ENCODE assay signal across 18 mouse cellular contexts in the genomic region with DNA sequence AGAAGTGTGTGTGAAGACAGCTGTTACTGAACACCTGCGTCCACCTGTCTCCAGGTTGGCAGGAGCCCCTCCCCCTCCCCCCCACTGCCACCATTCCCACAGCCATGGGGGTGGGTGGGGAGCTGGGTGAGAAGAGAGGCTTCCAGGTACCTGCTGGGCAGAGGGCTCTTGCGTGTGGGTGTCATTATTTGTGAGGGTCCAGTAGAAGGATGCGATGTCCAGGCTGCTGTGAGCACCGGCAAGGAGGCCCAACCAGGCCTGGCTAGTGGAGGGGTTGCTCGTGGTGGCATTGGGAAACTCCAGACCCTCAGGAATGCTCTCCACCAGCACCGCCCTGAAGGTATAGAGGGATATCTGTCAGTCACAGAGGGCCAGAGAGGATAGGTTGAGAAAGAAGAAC. TPM values are rescaled to one million over a fixed set of nuclear protein-coding genes. Genes with fewer than 3 reads are reported as not detected.
DNase-seq lines count a peak whose midpoint lies in the region; ATAC-seq lines count a peak whose summit lies in the region.
"Had no signal": no experiment of that assay in that cellular context is flagged by ENCODE, and none has a peak within 500 bp of the region (broad histone marks: within the 10 kb centered on the region; RNA-seq: fewer than 3 reads in every experiment).

No protein-coding gene starts in this region.

- no peaks in the 10 kb centered on the region for H3K9me3 ChIP-seq in forebrain, embryonic 13.5 days (replicated peaks)
- no peaks in the 10 kb centered on the region for H3K9me3 ChIP-seq in forebrain, embryonic 16.5 days (ENCODE audit: control insufficient read depth, low read length)
- H3K9me3 ChIP-seq in limb, embryonic 13.5 days, result no peaks in the 10 kb centered on the region
- H3K9me3 ChIP-seq in limb, embryonic 10.5 days (replicated peaks), result no peaks in the 10 kb centered on the region
- no peaks in the 10 kb centered on the region for H3K9me3 ChIP-seq in liver, embryonic 12.5 days (replicated peaks)
- H3K9me3 ChIP-seq in neural tube, embryonic 15.5 days (replicated peaks), result no peaks in the 10 kb centered on the region
- H3K9me3 ChIP-seq in kidney, embryonic 16.5 days (ENCODE audit: low read length), result no peaks in the 10 kb centered on the region
- H3K9me3 ChIP-seq: embryonic facial prominence, embryonic 15.5 days; heart, embryonic 12.5 days; lung, embryonic 15.5 days had no signal

- no peak for ATAC-seq in forebrain, embryonic 13.5 days
- ATAC-seq in forebrain, embryonic 16.5 days, result no peak
- no peak for ATAC-seq in limb, embryonic 13.5 days (ENCODE audit: low FRiP score, low read depth)
- ATAC-seq in liver, embryonic 12.5 days, result no peak
- peak; percentile 1; the same call in 1 of the 2 replicates for ATAC-seq in neural tube, embryonic 15.5 days (ENCODE audit: low FRiP score)
- ATAC-seq in kidney, embryonic 16.5 days (ENCODE audit: low FRiP score, low TSS enrichment), result no peak

- H3K27me3 ChIP-seq in forebrain, embryonic 13.5 days, result no peaks in the 10 kb centered on the region
- no peaks in the 10 kb centered on the region for H3K27me3 ChIP-seq in forebrain, embryonic 16.5 days (replicated peaks; ENCODE audit: control insufficient read depth, insufficient read depth, low read length)
- H3K27me3 ChIP-seq in limb, embryonic 13.5 days, result no peaks in the 10 kb centered on the region
- H3K27me3 ChIP-seq in limb, embryonic 10.5 days (ENCODE audit: low read depth, poor library complexity, severe bottlenecking), result no peaks in the 10 kb centered on the region
- H3K27me3 ChIP-seq in liver, embryonic 12.5 days (replicated peaks), result no peaks in the 10 kb centered on the region
- no peaks in the 10 kb centered on the region for H3K27me3 ChIP-seq in neural tube, embryonic 15.5 days (replicated peaks)
- no peaks in the 10 kb centered on the region for H3K27me3 ChIP-seq in kidney, embryonic 16.5 days (ENCODE audit: insufficient read depth, low read length)
- H3K27me3 ChIP-seq: embryonic facial prominence, embryonic 15.5 days; heart, embryonic 12.5 days; lung, embryonic 15.5 days had no signal

- H3K9ac ChIP-seq in forebrain, embryonic 13.5 days, result no peak overlapping the region
- no peak overlapping the region for H3K9ac ChIP-seq in forebrain, embryonic 16.5 days (replicated peaks; ENCODE audit: low read depth, low read length)
- H3K9ac ChIP-seq in limb, embryonic 13.5 days, result 0 out of 2 replicates have a peak overlapping the region, but pooled peaks have one; percentile 43
- peak overlapping the region; percentile 80 for H3K9ac ChIP-seq in liver, embryonic 12.5 days
- H3K9ac ChIP-seq in neural tube, embryonic 15.5 days (replicated peaks), result no peak overlapping the region
- H3K9ac ChIP-seq in kidney, embryonic 16.5 days (replicated peaks; ENCODE audit: low read length), result no peak overlapping the region
- H3K9ac ChIP-seq: embryonic facial prominence, embryonic 15.5 days; heart, embryonic 12.5 days; lung, embryonic 15.5 days had no signal

- H3K36me3 ChIP-seq in forebrain, embryonic 13.5 days (ENCODE audit: poor library complexity, severe bottlenecking), result peaks cover 44% of the 10 kb centered on the region
- peaks cover 7% of the 10 kb centered on the region for H3K36me3 ChIP-seq in forebrain, embryonic 16.5 days (ENCODE audit: control insufficient read depth, insufficient read depth)
- H3K36me3 ChIP-seq in limb, embryonic 13.5 days, result peaks cover 48% of the 10 kb centered on the region
- H3K36me3 ChIP-seq in limb, embryonic 10.5 days, result peaks cover 17% of the 10 kb centered on the region
- peaks cover 37% of the 10 kb centered on the region for H3K36me3 ChIP-seq in liver, embryonic 12.5 days
- H3K36me3 ChIP-seq in neural tube, embryonic 15.5 days, result peaks cover 40% of the 10 kb centered on the region
- H3K36me3 ChIP-seq in kidney, embryonic 16.5 days (ENCODE audit: insufficient read depth, low read length), result peaks cover 2% of the 10 kb centered on the region; the same call in 1 of the 2 replicates

- H3K4me1 ChIP-seq in forebrain, embryonic 13.5 days, result peaks cover 16% of the 10 kb centered on the region
- peaks cover 14% of the 10 kb centered on the region for H3K4me1 ChIP-seq in forebrain, embryonic 16.5 days (replicated peaks; ENCODE audit: control insufficient read depth, insufficient read depth, low read length)
- peaks cover 13% of the 10 kb centered on the region for H3K4me1 ChIP-seq in limb, embryonic 13.5 days
- H3K4me1 ChIP-seq in limb, embryonic 10.5 days, result peaks cover 27% of the 10 kb centered on the region
- peaks cover 88% of the 10 kb centered on the region for H3K4me1 ChIP-seq in liver, embryonic 12.5 days
- peaks cover 20% of the 10 kb centered on the region for H3K4me1 ChIP-seq in neural tube, embryonic 15.5 days
- H3K4me1 ChIP-seq in kidney, embryonic 16.5 days (ENCODE audit: insufficient read depth, low read length), result peaks cover 13% of the 10 kb centered on the region

- whole genome bisulfite sequencing in forebrain, embryonic 13.5 days, result 88% methylated on average over 6 of the region's 6 CpGs
- 92% methylated on average over 6 of the region's 6 CpGs for WGBS in forebrain, embryonic 16.5 days
- WGBS in limb, embryonic 13.5 days, result 82% methylated on average over 6 of the region's 6 CpGs
- WGBS in limb, embryonic 10.5 days, result 91% methylated on average over 6 of the region's 6 CpGs
- 73% methylated on average over 6 of the region's 6 CpGs for WGBS in liver, embryonic 12.5 days (ENCODE audit: insufficient replicate concordance)
- 93% methylated on average over 6 of the region's 6 CpGs for WGBS in neural tube, embryonic 15.5 days
- WGBS in kidney, embryonic 16.5 days, result 83% methylated on average over 6 of the region's 6 CpGs

- no peak overlapping the region for H3K4me3 ChIP-seq in forebrain, embryonic 13.5 days
- H3K4me3 ChIP-seq in forebrain, embryonic 16.5 days (replicated peaks; ENCODE audit: low read length), result no peak overlapping the region
- H3K4me3 ChIP-seq in limb, embryonic 13.5 days, result no peak overlapping the region
- no peak overlapping the region for H3K4me3 ChIP-seq in limb, embryonic 10.5 days
- H3K4me3 ChIP-seq in liver, embryonic 12.5 days, result peak overlapping the region; percentile 65
- no peak overlapping the region for H3K4me3 ChIP-seq in neural tube, embryonic 15.5 days (replicated peaks)
- no peak overlapping the region for H3K4me3 ChIP-seq in kidney, embryonic 16.5 days (ENCODE audit: low read length)
- H3K4me3 ChIP-seq: embryonic facial prominence, embryonic 15.5 days; heart, embryonic 12.5 days; lung, embryonic 15.5 days had no signal

- no peak for DNase-seq in limb, embryonic 10.5 days (ENCODE audit: low spot score)
- no peak for DNase-seq in gastrocnemius, postnatal 4 days (ENCODE audit: low spot score in 2 of 2)
- DNase-seq: cerebellum, adult 8-10 months; gastrocnemius, postnatal 14 days; kidney, adult 11 months; kidney, postnatal 36 days; left cerebral cortex, postnatal 4 days had no signal

- no peak overlapping the region for H3K27ac ChIP-seq in forebrain, embryonic 13.5 days
- H3K27ac ChIP-seq in forebrain, embryonic 16.5 days (ENCODE audit: low read length), result no peak overlapping the region
- H3K27ac ChIP-seq in limb, embryonic 13.5 days, result no peak overlapping the region
- H3K27ac ChIP-seq in limb, embryonic 10.5 days, result no peak overlapping the region
- H3K27ac ChIP-seq in liver, embryonic 12.5 days, result peak overlapping the region; percentile 91
- no peak overlapping the region for H3K27ac ChIP-seq in neural tube, embryonic 15.5 days (replicated peaks)
- H3K27ac ChIP-seq in kidney, embryonic 16.5 days (ENCODE audit: low read length), result no peak overlapping the region
- H3K27ac ChIP-seq: embryonic facial prominence, embryonic 15.5 days; lung, embryonic 15.5 days had no signal

- H3K4me2 ChIP-seq in forebrain, embryonic 13.5 days, result peak overlapping the region; percentile 77
- no peak overlapping the region for H3K4me2 ChIP-seq in forebrain, embryonic 16.5 days (ENCODE audit: low read length)
- no peak overlapping the region for H3K4me2 ChIP-seq in limb, embryonic 13.5 days (replicated peaks)
- H3K4me2 ChIP-seq in liver, embryonic 12.5 days, result peak overlapping the region; percentile 87
- H3K4me2 ChIP-seq in neural tube, embryonic 15.5 days, result peak overlapping the region; percentile 89
- no peak overlapping the region for H3K4me2 ChIP-seq in kidney, embryonic 16.5 days (replicated peaks; ENCODE audit: low read depth, low read length)

RNA-seq across cellular contexts. Expression of a gene that starts 12.1 kb away (rescaled TPM):
- polyA plus RNA-seq in forebrain, embryonic 13.5 days (2015; fragmentation: Nextera tagmentation; extraction: Ambion mirVana), result 68.2 and 72.8 TPM in 2 replicates
- polyA plus RNA-seq in forebrain, embryonic 16.5 days (2015; fragmentation: Nextera tagmentation; extraction: Ambion mirVana), result 109 and 139 TPM in 2 replicates
- 94.8 and 95.0 TPM in 2 replicates for polyA plus RNA-seq in limb, embryonic 13.5 days (2015; fragmentation: Nextera tagmentation; extraction: Ambion mirVana)
- 31.6 and 49.5 TPM in 2 replicates for polyA plus RNA-seq in limb, embryonic 10.5 days (2016; fragmentation: Nextera tagmentation; extraction: Ambion mirVana)
- polyA plus RNA-seq in liver, embryonic 12.5 days (2016; fragmentation: Nextera tagmentation; extraction: Ambion mirVana), result 46.6 and 49.1 TPM in 2 replicates
- polyA plus RNA-seq in neural tube, embryonic 15.5 days (2015; fragmentation: Nextera tagmentation; extraction: Ambion mirVana), result 187 and 191 TPM in 2 replicates
- 10 to 100 TPM; 45.0 to 47.7 TPM for total RNA-seq in gastrocnemius, postnatal 4 days (2021)
- 121 and 122 TPM in 2 replicates for polyA plus RNA-seq in kidney, embryonic 16.5 days (2015; fragmentation: Nextera tagmentation; extraction: Ambion mirVana)

RNA-seq across cellular contexts. Expression of a gene that starts 12.1 kb away (rescaled TPM):
- polyA plus RNA-seq in forebrain, embryonic 13.5 days (2015; fragmentation: Nextera tagmentation; extraction: Ambion mirVana), result 35.1 and 36.5 TPM in 2 replicates
- 39.1 and 40.2 TPM in 2 replicates for polyA plus RNA-seq in forebrain, embryonic 16.5 days (2015; fragmentation: Nextera tagmentation; extraction: Ambion mirVana)
- polyA plus RNA-seq in limb, embryonic 13.5 days (2015; fragmentation: Nextera tagmentation; extraction: Ambion mirVana), result 34.6 and 37.0 TPM in 2 replicates
- 40.8 and 41.2 TPM in 2 replicates for polyA plus RNA-seq in limb, embryonic 10.5 days (2016; fragmentation: Nextera tagmentation; extraction: Ambion mirVana)
- polyA plus RNA-seq in liver, embryonic 12.5 days (2016; fragmentation: Nextera tagmentation; extraction: Ambion mirVana), result 26.3 and 27.5 TPM in 2 replicates
- polyA plus RNA-seq in neural tube, embryonic 15.5 days (2015; fragmentation: Nextera tagmentation; extraction: Ambion mirVana), result 32.6 and 33.9 TPM in 2 replicates
- total RNA-seq in gastrocnemius, postnatal 4 days (2021), result 100 to 1,000 TPM; 100 to 115 TPM
- polyA plus RNA-seq in kidney, embryonic 16.5 days (2015; fragmentation: Nextera tagmentation; extraction: Ambion mirVana), result 25.1 and 30.4 TPM in 2 replicates

RNA-seq across cellular contexts. Expression of a gene that starts 17.9 kb away (rescaled TPM):
- 0.50 and 0.56 TPM in 2 replicates for polyA plus RNA-seq in forebrain, embryonic 13.5 days (2015; fragmentation: Nextera tagmentation; extraction: Ambion mirVana)
- polyA plus RNA-seq in forebrain, embryonic 16.5 days (2015; fragmentation: Nextera tagmentation; extraction: Ambion mirVana), result 0.24 and 0.67 TPM in 2 replicates
- 0.87 and 1.4 TPM in 2 replicates for polyA plus RNA-seq in limb, embryonic 13.5 days (2015; fragmentation: Nextera tagmentation; extraction: Ambion mirVana)
- 0.54 and 0.79 TPM in 2 replicates for polyA plus RNA-seq in limb, embryonic 10.5 days (2016; fragmentation: Nextera tagmentation; extraction: Ambion mirVana)
- 0.17 and 0.23 TPM in 2 replicates for polyA plus RNA-seq in liver, embryonic 12.5 days (2016; fragmentation: Nextera tagmentation; extraction: Ambion mirVana)
- polyA plus RNA-seq in neural tube, embryonic 15.5 days (2015; fragmentation: Nextera tagmentation; extraction: Ambion mirVana), result 1.5 and 2.1 TPM in 2 replicates
- 1 to 10 TPM in 1 of 2 experiments, under 1 TPM in 1; 0.73 to 1.1 TPM for total RNA-seq in gastrocnemius, postnatal 4 days (2021)
- polyA plus RNA-seq in kidney, embryonic 16.5 days (2015; fragmentation: Nextera tagmentation; extraction: Ambion mirVana), result 0.70 and 0.73 TPM in 2 replicates
- total RNA-seq: hematopoietic stem cell, adult 5-6 weeks; megakaryocyte, adult 5-6 weeks had no signal

RNA-seq across cellular contexts. Expression of a gene that starts 41.8 kb away (rescaled TPM):
- 1.5 and 1.8 TPM in 2 replicates for polyA plus RNA-seq in forebrain, embryonic 13.5 days (2015; fragmentation: Nextera tagmentation; extraction: Ambion mirVana)
- polyA plus RNA-seq in forebrain, embryonic 16.5 days (2015; fragmentation: Nextera tagmentation; extraction: Ambion mirVana), result 1.1 and 1.3 TPM in 2 replicates
- 5.2 TPM in 2 replicates for polyA plus RNA-seq in limb, embryonic 13.5 days (2015; fragmentation: Nextera tagmentation; extraction: Ambion mirVana)
- polyA plus RNA-seq in limb, embryonic 10.5 days (2016; fragmentation: Nextera tagmentation; extraction: Ambion mirVana), result 3.5 and 4.3 TPM in 2 replicates
- polyA plus RNA-seq in liver, embryonic 12.5 days (2016; fragmentation: Nextera tagmentation; extraction: Ambion mirVana), result 0.91 and 1.2 TPM in 2 replicates
- polyA plus RNA-seq in neural tube, embryonic 15.5 days (2015; fragmentation: Nextera tagmentation; extraction: Ambion mirVana), result 2.0 and 2.4 TPM in 2 replicates
- 10 to 100 TPM; 36.6 to 38.2 TPM for total RNA-seq in gastrocnemius, postnatal 4 days (2021)
- polyA plus RNA-seq in kidney, embryonic 16.5 days (2015; fragmentation: Nextera tagmentation; extraction: Ambion mirVana), result 4.9 and 5.1 TPM in 2 replicates

RNA-seq across cellular contexts. Expression of a gene that starts 50.4 kb away (rescaled TPM):
- 75.2 and 82.2 TPM in 2 replicates for polyA plus RNA-seq in forebrain, embryonic 13.5 days (2015; fragmentation: Nextera tagmentation; extraction: Ambion mirVana)
- polyA plus RNA-seq in forebrain, embryonic 16.5 days (2015; fragmentation: Nextera tagmentation; extraction: Ambion mirVana), result 83.7 and 99.3 TPM in 2 replicates
- 114 and 117 TPM in 2 replicates for polyA plus RNA-seq in limb, embryonic 13.5 days (2015; fragmentation: Nextera tagmentation; extraction: Ambion mirVana)
- polyA plus RNA-seq in limb, embryonic 10.5 days (2016; fragmentation: Nextera tagmentation; extraction: Ambion mirVana), result 91.3 and 95.0 TPM in 2 replicates
- 45.0 and 45.2 TPM in 2 replicates for polyA plus RNA-seq in liver, embryonic 12.5 days (2016; fragmentation: Nextera tagmentation; extraction: Ambion mirVana)
- 52.0 and 59.7 TPM in 2 replicates for polyA plus RNA-seq in neural tube, embryonic 15.5 days (2015; fragmentation: Nextera tagmentation; extraction: Ambion mirVana)
- 100 to 1,000 TPM; 183 to 188 TPM for total RNA-seq in gastrocnemius, postnatal 4 days (2021)
- polyA plus RNA-seq in kidney, embryonic 16.5 days (2015; fragmentation: Nextera tagmentation; extraction: Ambion mirVana), result 110 and 112 TPM in 2 replicates

Comparison
In these comparisons a context has a peak if more than half of its experiments do, and no peak if none do; other contexts are left out.
1. H3K4me2 ChIP-seq: peak in forebrain, embryonic 13.5 days (single experiment), liver, embryonic 12.5 days (single experiment) and neural tube, embryonic 15.5 days (single experiment); none in forebrain, embryonic 16.5 days (single experiment), limb, embryonic 13.5 days (single experiment) and kidney, embryonic 16.5 days (single experiment).
2. H3K9ac ChIP-seq: peak in limb, embryonic 13.5 days (single experiment) and liver, embryonic 12.5 days (single experiment); none in forebrain, embryonic 13.5 days (single experiment), forebrain, embryonic 16.5 days (single experiment), neural tube, embryonic 15.5 days (single experiment) and kidney, embryonic 16.5 days (single experiment).